Mouse (Mus musculus): ENCODE results near the gene Muc2.

DNA sequence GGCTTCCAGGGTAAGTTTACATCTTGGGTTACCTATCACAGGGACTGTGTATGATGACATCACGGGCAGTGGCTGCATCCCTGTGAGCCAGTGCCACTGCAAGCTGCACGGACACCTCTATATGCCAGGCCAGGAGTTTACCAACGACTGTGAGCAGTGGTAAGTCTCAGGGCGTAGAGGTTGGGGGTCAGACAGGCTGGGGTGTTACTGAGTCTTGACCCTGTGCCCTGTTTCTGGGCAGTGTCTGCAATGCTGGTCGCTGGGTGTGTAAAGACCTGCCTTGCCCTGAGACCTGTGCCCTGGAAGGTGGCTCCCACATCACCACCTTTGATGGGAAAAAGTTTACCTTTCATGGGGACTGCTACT, 4.1 kb downstream of the Muc2 start:
- TF ChIP-seq POLR2A (IDR thresholded peaks at IDR 0.05; ENCODE audit: control insufficient read depth, extremely low read depth, insufficient read depth, low read length, poor library complexity) (no peak), CTCF (IDR thresholded peaks at IDR 0.05; ENCODE audit: borderline replicate concordance, control insufficient read depth, extremely low read depth, insufficient read depth, low read length, poor library complexity) (no peak)

Measured in thymus, adult 2 months (tissue).